Mouse (Mus musculus) MEL (cell line): ENCODE results near the gene Spic. TPM values are rescaled to one million over a fixed set of nuclear protein-coding genes. Genes with fewer than 3 reads are reported as not detected.

Experiments
- DNase-seq: peaks from one replicate; pipeline ENCODE4 v3.0.0; 2011; ENCODE audit warnings: low read depth, low spot score
- H3K27ac ChIP-seq: 2 replicates; pipeline ENCODE4 v1.5.1; 2012; ENCODE audit warnings: low read depth, mild to moderate bottlenecking, control low read depth, low read length, moderate library complexity; ENCODE audit not compliant: control insufficient read depth
- H3K27me3 ChIP-seq, 2 experiments: fragments of 150-350 bp in 1 of 2; sonication (generic) in 1 of 2; 2 replicates each; pipeline ENCODE4 v1.6.1; 2012; ENCODE audit warnings: low read length in 2 of 2, mild to moderate bottlenecking in 2 of 2, improper control_type of control experiment in 1 of 2, moderate library complexity in 1 of 2; ENCODE audit not compliant: insufficient read depth in 2 of 2, control insufficient read depth in 1 of 2
- H3K36me3 ChIP-seq, 2 experiments: 2 replicates each; pipeline ENCODE4 v1.6.1; 2012 to 2014; ENCODE audit warnings: low read length in 2 of 2, improper control_type of control experiment in 1 of 2, inconsistent platforms in 1 of 2, mild to moderate bottlenecking in 1 of 2; ENCODE audit not compliant: insufficient read depth in 2 of 2, control insufficient read depth in 1 of 2
- H3K4me1 ChIP-seq, 2 experiments: fragments of 150-350 bp in 1 of 2; sonication (generic) in 1 of 2; 2 replicates each; pipeline ENCODE4 v1.6.1; 2012; ENCODE audit warnings: low read length in 2 of 2, improper control_type of control experiment in 1 of 2, mild to moderate bottlenecking in 1 of 2; ENCODE audit not compliant: insufficient read depth in 2 of 2, control insufficient read depth in 1 of 2
- H3K4me3 ChIP-seq, 2 experiments: fragments of 150-350 bp in 1 of 2; sonication (generic) in 1 of 2; 2 replicates each; pipeline ENCODE4 v1.5.1; 2012; ENCODE audit warnings: low read depth in 2 of 2, low read length in 2 of 2, mild to moderate bottlenecking in 2 of 2, moderate library complexity in 2 of 2, control low read depth in 1 of 2, improper control_type of control experiment in 1 of 2; ENCODE audit not compliant: control insufficient read depth in 1 of 2, insufficient read depth in 1 of 2
- H3K79me2 ChIP-seq: 2 replicates; pipeline ENCODE4 v1.6.1; 2012; ENCODE audit warnings: mild to moderate bottlenecking, low read length, moderate library complexity; ENCODE audit not compliant: control insufficient read depth, poor library complexity, insufficient read depth
- H3K9ac ChIP-seq: 2 replicates; pipeline ENCODE4 v1.6.1; 2012; ENCODE audit warnings: low read depth, mild to moderate bottlenecking, control low read depth, low read length, moderate library complexity; ENCODE audit not compliant: control insufficient read depth, poor library complexity, severe bottlenecking
- H3K9me3 ChIP-seq: fragments of 150-350 bp; sonication (generic); replicated peaks from 2 replicates; pipeline ENCODE4 v1.6.1; 2012; ENCODE audit warnings: mild to moderate bottlenecking, low read length, improper control_type of control experiment, moderate library complexity; ENCODE audit not compliant: insufficient read depth
- CHD1 ChIP-seq: IDR thresholded peaks from 2 replicates; pipeline ENCODE4 v1.6.1; 2012; ENCODE audit warnings: low read depth, mild to moderate bottlenecking, inconsistent platforms, low read length, improper control_type of control experiment
- E2F4 ChIP-seq: IDR thresholded peaks from 2 replicates; pipeline ENCODE4 v1.6.1; 2011; ENCODE audit warnings: low read depth, low read length, improper control_type of control experiment, borderline replicate concordance
- ELF1 ChIP-seq: IDR thresholded peaks from 2 replicates; pipeline ENCODE4 v1.6.1; 2014; ENCODE audit warnings: low read depth, mild to moderate bottlenecking, inconsistent platforms, low read length, improper control_type of control experiment, moderate library complexity
- EP300 ChIP-seq, 2 experiments: IDR thresholded peaks; 2 replicates each; pipeline ENCODE4 v1.6.1; 2011; ENCODE audit warnings: improper control_type of control experiment in 2 of 2, low read length in 2 of 2, low read depth in 1 of 2, mild to moderate bottlenecking in 1 of 2
- ETS1 ChIP-seq: IDR thresholded peaks from 2 replicates; pipeline ENCODE4 v1.6.1; 2012; ENCODE audit warnings: low read depth, mild to moderate bottlenecking, inconsistent platforms, low read length, improper control_type of control experiment, moderate library complexity
- MAZ ChIP-seq: IDR thresholded peaks from 2 replicates; pipeline ENCODE4 v1.6.1; 2012; ENCODE audit warnings: low read depth, mild to moderate bottlenecking, inconsistent platforms, low read length, improper control_type of control experiment
- MXI1 ChIP-seq: IDR thresholded peaks from 2 replicates; pipeline ENCODE4 v1.6.1; 2011; ENCODE audit warnings: mild to moderate bottlenecking, low read depth, low read length, improper control_type of control experiment
- NELFE ChIP-seq: IDR thresholded peaks from 2 replicates; pipeline ENCODE4 v1.6.1; 2011; ENCODE audit warnings: low read depth, low read length, improper control_type of control experiment
- POLR2A ChIP-seq, 2 experiments: IDR thresholded peaks; 2 replicates each; pipeline ENCODE4 v1.6.1; 2011 to 2012; ENCODE audit warnings: low read length in 2 of 2, mild to moderate bottlenecking in 2 of 2, control low read depth in 1 of 2, improper control_type of control experiment in 1 of 2, low read depth in 1 of 2, moderate library complexity in 1 of 2; ENCODE audit not compliant: control insufficient read depth in 1 of 2, insufficient read depth in 1 of 2, poor library complexity in 1 of 2
- POLR2AphosphoS5 ChIP-seq: IDR thresholded peaks from 2 replicates; pipeline ENCODE4 v1.6.1; 2012; ENCODE audit warnings: low read depth, borderline replicate concordance, mild to moderate bottlenecking, inconsistent platforms, low read length, moderate library complexity, mixed read lengths
- TCF12 ChIP-seq: IDR thresholded peaks from 2 replicates; pipeline ENCODE4 v1.6.1; 2014; ENCODE audit warnings: low read depth, mild to moderate bottlenecking, inconsistent platforms, low read length, improper control_type of control experiment, moderate library complexity
- UBTF ChIP-seq: IDR thresholded peaks from 2 replicates; pipeline ENCODE4 v1.6.1; 2012; ENCODE audit warnings: low read depth, mild to moderate bottlenecking, inconsistent platforms, low read length, improper control_type of control experiment, moderate library complexity, borderline replicate concordance; ENCODE audit not compliant: insufficient read depth
- USF2 ChIP-seq, 2 experiments: IDR thresholded peaks; 2 replicates each; pipeline ENCODE4 v1.6.1; 2011 to 2012; ENCODE audit warnings: improper control_type of control experiment in 2 of 2, low read length in 2 of 2, borderline replicate concordance in 1 of 2, inconsistent platforms in 1 of 2, low read depth in 1 of 2, mild to moderate bottlenecking in 1 of 2; ENCODE audit not compliant: insufficient read depth in 1 of 2
- ZC3H11A ChIP-seq: IDR thresholded peaks from 2 replicates; pipeline ENCODE4 v1.6.1; 2012; ENCODE audit warnings: low read depth, mild to moderate bottlenecking, inconsistent platforms, low read length, improper control_type of control experiment
- ZKSCAN1 ChIP-seq: IDR thresholded peaks from 2 replicates; pipeline ENCODE4 v1.6.1; 2012; ENCODE audit warnings: low read depth, mild to moderate bottlenecking, inconsistent platforms, low read length, improper control_type of control experiment, moderate library complexity
- ZNF384 ChIP-seq: IDR thresholded peaks from 2 replicates; pipeline ENCODE4 v1.6.1; 2012; ENCODE audit warnings: low read depth, mild to moderate bottlenecking, inconsistent platforms, low read length, improper control_type of control experiment
- polyA plus RNA-seq, 2 experiments: library from polyadenylated mRNA; stranded (reverse) in 1 of 2; unstranded in 1 of 2; fragments of >175 nt in 1 of 2; fragments of >200 nt in 1 of 2; gene quantifications; 2 replicates each; pipeline versions ENCODE4 v1.2.1 to v1.2.4; 2012; ENCODE audit warnings: low replicate concordance in 2 of 2, low read depth in 1 of 2; ENCODE audit not compliant: insufficient read length in 2 of 2, insufficient read depth in 1 of 2, missing spikeins in 1 of 2
- total RNA-seq: library from RNA; depleted of rRNA; stranded (reverse); fragments of 300-350 nt; gene quantifications from 2 replicates; pipeline ENCODE4 v1.2.3, GENCODE M21; 2012

Spic gene
- total and polyA plus RNA-seq, 3 experiments: not detected

- Histone ChIP-seq H3K9ac (no peak overlapping the region), H3K9me3 (no peaks in the 10 kb centered on the region), H3K4me1 (peaks cover 0 to 2% of the 10 kb centered on the region in 2 experiments; a peak in 2 of 4 replicates), H3K4me3 (no peak overlapping the region), H3K36me3 (peaks cover 0 to 2% of the 10 kb centered on the region in 2 experiments; a peak in 1 of 4 replicates), H3K79me2 (no peaks in the 10 kb centered on the region), H3K27me3 (peaks cover 0 to 5% of the 10 kb centered on the region in 2 experiments; a peak in 3 of 4 replicates), H3K27ac (no peak overlapping the region)
- no peak for DNase-seq
- TF ChIP-seq ELF1 (no peak), ZNF384 (no peak), EP300 (IDR thresholded peaks at IDR 0.05; ENCODE audit: low read depth in 1 of 2, low read length in 2 of 2) (no peak), POLR2AphosphoS5 (no peak), MXI1 (no peak), NELFE (no peak), CHD1 (no peak), USF2 (IDR thresholded peaks at IDR 0.05; ENCODE audit: borderline replicate concordance in 1 of 2, insufficient read depth in 1 of 2, low read depth in 1 of 2, low read length in 2 of 2) (no peak), ETS1 (no peak), POLR2A (IDR thresholded peaks at IDR 0.05; ENCODE audit: control insufficient read depth in 1 of 2, insufficient read depth in 1 of 2, low read depth in 1 of 2, low read length in 2 of 2, poor library complexity in 1 of 2) (no peak), TCF12 (no peak), UBTF (no peak), ZKSCAN1 (no peak), E2F4 (no peak), MAZ (no peak)
These were observed 32.9 kb upstream of the Spic start for GRCm38 (mm10) chr10:88717756-88718025.

DNA sequence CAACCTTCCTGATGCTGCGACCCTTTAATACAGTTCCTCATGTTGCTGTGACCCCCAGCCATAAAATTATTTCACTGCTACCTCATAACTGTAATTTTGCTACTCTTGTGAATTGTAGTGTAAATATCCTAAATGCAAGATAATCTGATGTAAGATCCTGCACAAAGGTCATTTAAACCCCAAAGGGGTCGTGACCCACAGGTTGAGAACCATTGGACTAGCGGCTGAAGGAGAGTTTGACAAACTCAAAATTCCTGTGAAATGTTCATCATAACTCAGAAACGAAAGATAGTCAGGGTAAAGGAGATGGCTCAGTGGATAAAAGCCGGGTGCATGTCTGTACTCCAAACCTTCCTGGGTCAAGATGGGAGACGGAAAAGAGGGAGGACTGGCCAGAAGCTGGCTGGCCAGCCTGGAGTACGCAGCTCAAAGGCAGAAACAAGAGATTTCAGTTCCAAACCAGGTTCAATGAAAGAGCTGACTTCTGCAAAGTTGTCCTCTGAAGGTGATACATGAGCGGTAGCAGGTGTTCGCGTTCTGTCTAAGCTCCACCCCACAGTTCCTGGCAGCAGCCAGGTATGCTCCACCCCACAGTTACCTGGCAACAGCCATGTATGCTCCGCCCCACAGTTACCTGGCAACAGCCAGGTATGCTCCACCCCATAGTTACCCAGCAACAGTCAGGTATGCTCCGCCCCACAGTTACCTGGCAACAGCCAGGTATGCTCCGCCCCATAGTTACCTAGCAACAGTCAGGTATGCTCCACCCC, 32.4 kb upstream of the Spic start:
- Histone ChIP-seq H3K4me1 (peaks cover 0 to 6% of the 10 kb centered on the region in 2 experiments; a peak in 2 of 4 replicates), H3K9ac (no peak overlapping the region)

More for the DNA sequence above, 32.4 kb upstream of the Spic start:
- no peak overlapping the region for H3K27ac ChIP-seq
- no peak overlapping the region for H3K4me3 ChIP-seq
- no peak for DNase-seq
- no peaks in the 10 kb centered on the region for H3K9me3 ChIP-seq
- no peaks in the 10 kb centered on the region for H3K79me2 ChIP-seq
- H3K36me3 ChIP-seq: peaks cover 0 to 5% of the 10 kb centered on the region in 2 experiments; a peak in 2 of 4 replicates
- TF ChIP-seq ZC3H11A: no peak
- H3K27me3 ChIP-seq: peaks cover 0 to 5% of the 10 kb centered on the region in 2 experiments; a peak in 3 of 4 replicates
